Comparison of ENCODE assay signal across 9 mouse cellular contexts in genomic region chrX:102082340-102082739, GRCm38 (mm10). TPM values are rescaled to one million over a fixed set of nuclear protein-coding genes. Genes with fewer than 3 reads are reported as not detected.
DNase-seq lines count a peak whose midpoint lies in the region; ATAC-seq lines count a peak whose summit lies in the region.
"Had no signal": no experiment of that assay in that cellular context is flagged by ENCODE, and none has a peak within 500 bp of the region (broad histone marks: within the 10 kb centered on the region; RNA-seq: fewer than 3 reads in every experiment).

No protein-coding gene starts in this region.

- peaks cover 35% of the 10 kb centered on the region for H3K36me3 ChIP-seq in embryonic facial prominence, embryonic 10.5 days (replicated peaks)
- no peaks in the 10 kb centered on the region for H3K36me3 ChIP-seq in embryonic facial prominence, embryonic 14.5 days (ENCODE audit: control insufficient read depth, insufficient read depth, low read length)
- H3K36me3 ChIP-seq in hindbrain, embryonic 15.5 days: no peaks in the 10 kb centered on the region
- no peaks in the 10 kb centered on the region for H3K36me3 ChIP-seq in midbrain, embryonic 15.5 days (replicated peaks)
- no peaks in the 10 kb centered on the region for H3K36me3 ChIP-seq in liver, embryonic 12.5 days

- H3K9me3 ChIP-seq in embryonic facial prominence, embryonic 10.5 days: no peaks in the 10 kb centered on the region
- no peaks in the 10 kb centered on the region for H3K9me3 ChIP-seq in embryonic facial prominence, embryonic 14.5 days (ENCODE audit: control insufficient read depth, low read length)
- no peaks in the 10 kb centered on the region for H3K9me3 ChIP-seq in hindbrain, embryonic 15.5 days
- no peaks in the 10 kb centered on the region for H3K9me3 ChIP-seq in midbrain, embryonic 15.5 days
- no peaks in the 10 kb centered on the region for H3K9me3 ChIP-seq in liver, embryonic 12.5 days (replicated peaks)

- ATAC-seq in embryonic facial prominence, embryonic 14.5 days (ENCODE audit: low read depth): no peak
- no peak; the same call in 1 of the 2 replicates for ATAC-seq in hindbrain, embryonic 15.5 days (ENCODE audit: low FRiP score, low read depth)
- ATAC-seq in midbrain, embryonic 15.5 days (replicated peaks): peak; percentile 49
- ATAC-seq in liver, embryonic 12.5 days: no peak
- ATAC-seq in frontal cortex, adult (ENCODE audit: low TSS enrichment): no peak

- H3K4me3 ChIP-seq in embryonic facial prominence, embryonic 10.5 days: no peak overlapping the region
- no peak overlapping the region for H3K4me3 ChIP-seq in embryonic facial prominence, embryonic 14.5 days (ENCODE audit: low read depth, low read length)
- H3K4me3 ChIP-seq in hindbrain, embryonic 15.5 days: no peak overlapping the region
- H3K4me3 ChIP-seq in midbrain, embryonic 15.5 days: no peak overlapping the region
- H3K4me3 ChIP-seq in liver, embryonic 12.5 days: no peak overlapping the region

- peaks cover 19% of the 10 kb centered on the region for H3K4me1 ChIP-seq in embryonic facial prominence, embryonic 10.5 days
- H3K4me1 ChIP-seq in embryonic facial prominence, embryonic 14.5 days (ENCODE audit: control insufficient read depth, insufficient read depth, low read length): no peaks in the 10 kb centered on the region
- H3K4me1 ChIP-seq in hindbrain, embryonic 15.5 days (replicated peaks): peaks cover 21% of the 10 kb centered on the region
- H3K4me1 ChIP-seq in midbrain, embryonic 15.5 days: peaks cover 21% of the 10 kb centered on the region
- no peaks in the 10 kb centered on the region for H3K4me1 ChIP-seq in liver, embryonic 12.5 days

- H3K9ac ChIP-seq in embryonic facial prominence, embryonic 14.5 days (ENCODE audit: low read depth, low read length): no peak overlapping the region
- no peak overlapping the region for H3K9ac ChIP-seq in hindbrain, embryonic 15.5 days
- no peak overlapping the region for H3K9ac ChIP-seq in midbrain, embryonic 15.5 days
- no peak overlapping the region for H3K9ac ChIP-seq in liver, embryonic 12.5 days

- 47% methylated on average over 5 of the region's 5 CpGs for WGBS in embryonic facial prominence, embryonic 10.5 days
- WGBS in embryonic facial prominence, embryonic 14.5 days: 32% methylated on average over 5 of the region's 5 CpGs
- WGBS in hindbrain, embryonic 15.5 days: 22% methylated on average over 5 of the region's 5 CpGs
- WGBS in midbrain, embryonic 15.5 days: 35% methylated on average over 5 of the region's 5 CpGs
- WGBS in liver, embryonic 12.5 days (ENCODE audit: insufficient replicate concordance): 57% methylated on average over 5 of the region's 5 CpGs

- DNase-seq in embryonic facial prominence, embryonic 10.5 days (ENCODE audit: low spot score): no peak
- no peak for DNase-seq in embryonic facial prominence, embryonic 14.5 days (ENCODE audit: low spot score)
- DNase-seq in yolk sac, embryonic 10.5 days (ENCODE audit: low spot score): no peak
- DNase-seq: heart, adult 18-20 months; kidney, postnatal 36 days had no signal

- no peak overlapping the region for H3K4me2 ChIP-seq in embryonic facial prominence, embryonic 14.5 days (ENCODE audit: low read depth, low read length)
- H3K4me2 ChIP-seq in hindbrain, embryonic 15.5 days: peak overlapping the region; percentile 27; the same call in 1 of the 2 replicates
- H3K4me2 ChIP-seq in midbrain, embryonic 15.5 days: 0 out of 2 replicates have a peak overlapping the region, but pooled peaks have one; percentile 17
- no peak overlapping the region for H3K4me2 ChIP-seq in liver, embryonic 12.5 days

- H3K27ac ChIP-seq in embryonic facial prominence, embryonic 10.5 days (replicated peaks): peak overlapping the region; percentile 80
- H3K27ac ChIP-seq in embryonic facial prominence, embryonic 14.5 days (replicated peaks; ENCODE audit: low read depth, low read length): peak overlapping the region; percentile 63
- peak overlapping the region; percentile 83 for H3K27ac ChIP-seq in hindbrain, embryonic 15.5 days (replicated peaks)
- H3K27ac ChIP-seq in midbrain, embryonic 15.5 days: peak overlapping the region; percentile 89
- no peak overlapping the region for H3K27ac ChIP-seq in liver, embryonic 12.5 days

- peaks cover 98% of the 10 kb centered on the region for H3K27me3 ChIP-seq in embryonic facial prominence, embryonic 10.5 days (replicated peaks; ENCODE audit: low read depth, poor library complexity, severe bottlenecking)
- H3K27me3 ChIP-seq in embryonic facial prominence, embryonic 14.5 days (replicated peaks; ENCODE audit: control insufficient read depth, insufficient read depth, low read length): peaks cover 11% of the 10 kb centered on the region
- H3K27me3 ChIP-seq in hindbrain, embryonic 15.5 days: no peaks in the 10 kb centered on the region
- H3K27me3 ChIP-seq in midbrain, embryonic 15.5 days (replicated peaks): no peaks in the 10 kb centered on the region
- H3K27me3 ChIP-seq in liver, embryonic 12.5 days (replicated peaks): peaks cover 31% of the 10 kb centered on the region

RNA-seq across cellular contexts. Expression of gene Rtl5, which starts 11.2 kb away (rescaled TPM):
- 1.9 and 3.1 TPM in 2 replicates for polyA plus RNA-seq in embryonic facial prominence, embryonic 10.5 days (2016; fragmentation: Nextera tagmentation; extraction: Ambion mirVana)
- 0.92 and 1.3 TPM in 2 replicates for polyA plus RNA-seq in embryonic facial prominence, embryonic 14.5 days (2014; fragmentation: Nextera tagmentation; extraction: Ambion mirVana)
- 5.3 and 8.2 TPM in 2 replicates for polyA plus RNA-seq in hindbrain, embryonic 15.5 days (2015; fragmentation: Nextera tagmentation; extraction: Ambion mirVana)
- polyA plus RNA-seq in midbrain, embryonic 15.5 days (2015; fragmentation: Nextera tagmentation; extraction: Ambion mirVana): 9.4 and 11.6 TPM in 2 replicates
- 0.12 and 0.25 TPM in 2 replicates for polyA plus RNA-seq in liver, embryonic 12.5 days (2016; fragmentation: Nextera tagmentation; extraction: Ambion mirVana)

RNA-seq across cellular contexts. Expression of gene Pin4, which starts 36.9 kb away (rescaled TPM):
- polyA plus RNA-seq in embryonic facial prominence, embryonic 10.5 days (2016; fragmentation: Nextera tagmentation; extraction: Ambion mirVana): 86.5 and 92.1 TPM in 2 replicates
- polyA plus RNA-seq in embryonic facial prominence, embryonic 14.5 days (2014; fragmentation: Nextera tagmentation; extraction: Ambion mirVana): 61.5 and 69.2 TPM in 2 replicates
- 52.9 and 65.0 TPM in 2 replicates for polyA plus RNA-seq in hindbrain, embryonic 15.5 days (2015; fragmentation: Nextera tagmentation; extraction: Ambion mirVana)
- 63.9 and 71.5 TPM in 2 replicates for polyA plus RNA-seq in midbrain, embryonic 15.5 days (2015; fragmentation: Nextera tagmentation; extraction: Ambion mirVana)
- polyA plus RNA-seq in liver, embryonic 12.5 days (2016; fragmentation: Nextera tagmentation; extraction: Ambion mirVana): 52.7 and 65.9 TPM in 2 replicates

Comparison
In these comparisons a context has a peak if more than half of its experiments do, and no peak if none do; other contexts are left out.
1. H3K4me2 ChIP-seq: peak in hindbrain, embryonic 15.5 days (single experiment) and midbrain, embryonic 15.5 days (single experiment); none in embryonic facial prominence, embryonic 14.5 days (single experiment) and liver, embryonic 12.5 days (single experiment).